8 mouse cellular contexts compared by ENCODE assay signal in the genomic region with DNA sequence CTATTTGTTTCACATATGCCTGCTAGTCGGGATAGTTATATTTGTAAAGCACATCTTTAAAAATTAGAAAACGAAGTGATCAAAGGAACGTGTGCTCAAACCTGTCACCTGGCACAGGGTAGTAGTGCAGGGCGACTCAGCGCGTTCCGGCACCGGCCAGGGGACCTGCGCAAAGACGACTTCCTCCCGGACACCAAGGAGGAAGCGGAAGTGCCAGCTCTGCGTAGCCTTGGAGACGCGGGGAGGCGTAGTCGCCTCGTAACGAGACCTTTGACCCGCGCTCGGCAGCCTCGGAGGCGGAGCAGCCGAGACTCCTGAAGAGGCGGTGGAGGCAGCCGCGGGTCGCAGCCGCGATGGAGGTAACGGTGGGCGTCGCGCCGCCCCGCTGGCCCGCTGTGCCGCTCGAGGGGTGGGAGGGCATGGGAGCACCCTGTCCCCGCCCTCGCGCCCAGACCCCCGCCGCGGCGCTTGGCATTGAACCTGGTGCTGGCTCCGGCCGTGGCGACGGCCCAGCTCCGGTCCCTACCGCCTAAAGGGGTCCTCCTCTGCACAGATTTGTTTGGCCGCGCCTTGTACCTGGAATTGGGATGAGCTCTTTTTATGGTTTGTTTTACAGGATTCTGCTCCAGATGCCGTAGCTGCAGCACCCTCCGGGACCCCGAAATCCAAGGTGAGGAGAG. TPM values are rescaled to one million over a fixed set of nuclear protein-coding genes. Genes with fewer than 3 reads are reported as not detected.
A peak's percentile ranks its signal among the peaks of the same experiment; 100 is the strongest.
DNase-seq lines count a peak whose midpoint lies in the region; ATAC-seq lines count a peak whose summit lies in the region.

A gene (plus strand): TSS at position 285 of the 680 bp plus-strand sequence.

- no peaks in the 10 kb centered on the region for H3K4me1 ChIP-seq in hindbrain, embryonic 11.5 days (replicated peaks; ENCODE audit: control insufficient read depth, insufficient read depth, low read length)

- H3K4me3 ChIP-seq in hindbrain, embryonic 11.5 days (ENCODE audit: low read depth, low read length) = peak within 1 kb of the TSS; percentile 85

- H3K4me2 ChIP-seq in hindbrain, embryonic 11.5 days (replicated peaks; ENCODE audit: low read depth, low read length) = peak within 1 kb of the TSS; percentile 52

- H3K27ac ChIP-seq in hindbrain, embryonic 11.5 days (ENCODE audit: low read depth, low read length) = peak within 1 kb of the TSS; percentile 54; the same call in 1 of the 2 replicates

- H3K9ac ChIP-seq in hindbrain, embryonic 11.5 days (ENCODE audit: low read depth, low read length) = peak within 1 kb of the TSS; percentile 78

- H3K27me3 ChIP-seq in hindbrain, embryonic 11.5 days (ENCODE audit: control insufficient read depth, insufficient read depth, low read length) = no peaks in the 10 kb centered on the region

- 1% methylated on average over 36 of the region's 58 CpGs for WGBS in hindbrain, embryonic 11.5 days

- peaks cover 2% of the 10 kb centered on the region; the same call in 1 of the 2 replicates for H3K36me3 ChIP-seq in hindbrain, embryonic 11.5 days (ENCODE audit: control insufficient read depth, insufficient read depth, low read length)

- peak; percentile 90 for DNase-seq in Muller cell, postnatal 12 days (ENCODE audit: inconsistent ontology term)
- peak; percentile 93 for DNase-seq in cerebellum, adult 9-11 months
- DNase-seq in frontal cortex, adult 2 months (ENCODE audit: extremely low spot score in 1 of 2, low spot score in 1 of 2) = peak; percentile 89 to 94
- DNase-seq in hindbrain, embryonic 11.5 days (ENCODE audit: low spot score) = peak; percentile 96
- DNase-seq in layer of hippocampus, postnatal 10 days (ENCODE audit: low spot score in 2 of 2) = peak; percentile 87 to 92
- peak; percentile 97 for DNase-seq in lung, postnatal 10 days
- peak; percentile 91 for DNase-seq in ovary, postnatal 36 days (ENCODE audit: low spot score)
- peak; percentile 91 for DNase-seq in thymus, postnatal 25 days

- H3K9me3 ChIP-seq in hindbrain, embryonic 11.5 days (ENCODE audit: control insufficient read depth, low read length) = no peaks in the 10 kb centered on the region

- peak; percentile 99 for ATAC-seq in hindbrain, embryonic 11.5 days (ENCODE audit: low FRiP score)

RNA-seq across cellular contexts. Expression of the gene that starts here (rescaled TPM):
- 60.3 and 61.4 TPM in 2 replicates for polyA plus RNA-seq in frontal cortex, adult 2 months (2012; rRNA removed)
- 49.4 and 56.1 TPM in 2 replicates for polyA plus RNA-seq in hindbrain, embryonic 11.5 days (2014; fragmentation: Nextera tagmentation; extraction: Ambion mirVana)
- 10 to 100 TPM; 61.7 to 71.3 TPM for total RNA-seq in layer of hippocampus, postnatal 10 days (2021)

Comparison
In these comparisons a context has a peak if more than half of its experiments do, and no peak if none do; other contexts are left out.
1. Peak in every context shown above with its lines: DNase-seq, ATAC-seq, H3K4me3 ChIP-seq and H3K27ac ChIP-seq.